Mouse (Mus musculus): ENCODE measurements at regions not wholly inside any gene's neighbourhood (a gene's known extent, or its start where the extent isn't known, plus 50 kb on each side); places are given as distances from the start of the nearest gene placed in this dataset. TPM values are rescaled to one million over a fixed set of nuclear protein-coding genes. Genes with fewer than 3 reads are reported as not detected.

- no peaks in the 10 kb centered on the region for H3K9me3 ChIP-seq
- H3K4me3 ChIP-seq, result no peak overlapping the region
- 71% methylated on average over 6 of the region's 6 CpGs for WGBS
- H3K9ac ChIP-seq, result no peak overlapping the region
- no peaks in the 10 kb centered on the region for H3K4me1 ChIP-seq (replicated peaks)
- no peaks in the 10 kb centered on the region for H3K27me3 ChIP-seq
- ATAC-seq (ENCODE audit: low FRiP score), result no peak
- H3K4me2 ChIP-seq, result no peak overlapping the region
- H3K27ac ChIP-seq, result no peak overlapping the region
- no peaks in the 10 kb centered on the region for H3K36me3 ChIP-seq
Measured at GRCm38 (mm10) chr13:107087355-107087754, 65.4 kb upstream of the Kif2a start.

GRCm38 (mm10) chr13:107078085-107078484 lies 56.2 kb upstream of the Kif2a start:
- no peaks in the 10 kb centered on the region for H3K27me3 ChIP-seq
- no peak overlapping the region for H3K27ac ChIP-seq
- H3K9me3 ChIP-seq, result no peaks in the 10 kb centered on the region
- H3K36me3 ChIP-seq, result no peaks in the 10 kb centered on the region
- ATAC-seq (ENCODE audit: low FRiP score), result no peak
- no peak overlapping the region for H3K9ac ChIP-seq
- WGBS, result 92% methylated on average over 1 of the region's 1 CpGs
- no peak overlapping the region for H3K4me3 ChIP-seq
- peaks cover 6% of the 10 kb centered on the region for H3K4me1 ChIP-seq (replicated peaks)
- H3K4me2 ChIP-seq, result no peak overlapping the region

- no peak for ATAC-seq (ENCODE audit: low FRiP score)
- 93% methylated on average over 4 of the region's 4 CpGs for WGBS
Measured at GRCm38 (mm10) chr13:107074917-107075316, 53.0 kb upstream of the Kif2a start.

DNA sequence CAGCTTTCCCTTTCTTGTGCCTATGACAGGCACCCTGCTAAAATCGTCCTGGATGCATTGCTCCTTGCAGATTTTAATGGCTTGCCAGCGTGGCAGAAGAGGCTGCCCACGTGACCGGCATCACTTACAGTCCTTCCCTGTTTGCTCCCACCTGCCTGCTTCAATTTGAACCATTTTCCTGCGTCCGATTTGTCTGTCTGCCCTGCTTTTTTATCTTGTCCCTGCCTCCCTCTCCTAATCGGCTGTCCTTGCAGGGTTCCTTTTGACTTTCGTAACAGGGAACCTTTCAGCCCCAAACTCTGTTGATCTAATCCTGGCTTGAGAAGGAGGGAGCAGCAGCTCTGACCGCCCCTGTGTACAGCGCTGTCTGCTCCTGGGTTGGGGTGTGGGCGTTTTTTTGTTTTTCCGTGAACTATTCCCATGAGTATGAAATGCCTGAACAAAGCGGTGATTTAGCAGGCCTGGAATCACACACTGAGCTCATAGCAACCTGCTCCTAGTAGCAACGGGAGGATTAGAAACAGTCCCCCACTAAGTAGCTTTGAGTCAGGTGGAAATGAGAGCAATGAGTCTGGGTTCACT lies 51.2 kb upstream of the Kif2a start:
- 1% methylated on average over 14 of the region's 14 CpGs for WGBS

More at GRCm38 (mm10) chr13:107074917-107075316, 53.0 kb upstream of the Kif2a start:
- H3K27me3 ChIP-seq, result no peaks in the 10 kb centered on the region
- no peak overlapping the region for H3K27ac ChIP-seq
- no peak overlapping the region for H3K4me3 ChIP-seq
- H3K4me2 ChIP-seq, result no peak overlapping the region
- no peak overlapping the region for H3K9ac ChIP-seq
- no peaks in the 10 kb centered on the region for H3K36me3 ChIP-seq
- H3K4me1 ChIP-seq (replicated peaks), result peaks cover 15% of the 10 kb centered on the region
- H3K9me3 ChIP-seq, result no peaks in the 10 kb centered on the region

DNA sequence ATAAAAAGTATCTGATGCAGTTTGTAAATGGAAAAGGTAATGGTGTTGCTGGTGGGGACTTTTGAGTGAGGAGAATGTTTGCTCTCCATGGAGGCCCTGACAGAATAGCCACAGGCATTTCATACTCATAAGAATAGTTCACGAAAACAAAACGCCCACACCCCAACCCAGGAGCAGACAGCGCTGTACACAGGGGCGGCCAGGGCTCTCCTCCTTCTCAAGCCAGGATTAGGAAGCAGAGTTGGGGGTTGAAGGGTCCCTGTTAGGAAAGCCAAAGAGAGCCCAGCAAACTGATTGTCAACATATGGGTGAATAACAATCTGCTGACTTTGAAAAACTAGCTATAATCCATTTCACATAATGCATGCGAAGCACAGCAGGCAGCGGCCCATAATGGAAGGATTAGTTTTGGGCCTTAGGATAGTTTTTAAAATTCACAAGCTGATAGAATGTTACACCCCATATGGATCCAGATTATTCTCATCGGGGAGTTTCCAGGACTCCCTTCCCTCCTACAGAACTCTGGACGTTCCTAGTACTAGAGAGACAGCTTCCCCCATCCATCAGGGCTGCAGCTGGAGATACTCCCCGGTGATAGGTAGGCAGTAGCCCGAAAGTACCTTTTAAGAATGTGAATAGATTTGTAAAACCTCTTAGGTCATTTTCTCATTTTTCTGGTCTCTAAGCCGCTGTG lies 50.6 kb upstream of the Kif2a start:
- Histone ChIP-seq H3K9me3 (no peaks in the 10 kb centered on the region), H3K36me3 (no peaks in the 10 kb centered on the region), H3K4me2 (peak overlapping the region; percentile 64), H3K27ac (no peak overlapping the region), H3K4me3 (peak overlapping the region; percentile 37), H3K4me1 (replicated peaks) (peaks cover 15% of the 10 kb centered on the region), H3K27me3 (no peaks in the 10 kb centered on the region), H3K9ac (peak overlapping the region; percentile 69)
- 21% methylated on average over 11 of the region's 11 CpGs for WGBS
- ATAC-seq (ENCODE audit: low FRiP score), result peak; percentile 81

More for the DNA sequence above, 51.2 kb upstream of the Kif2a start:
- H3K9me3 ChIP-seq, result no peaks in the 10 kb centered on the region
- peak overlapping the region; percentile 69 for H3K9ac ChIP-seq
- no peaks in the 10 kb centered on the region for H3K27me3 ChIP-seq
- H3K27ac ChIP-seq, result peak overlapping the region; percentile 73
- peak overlapping the region; percentile 64 for H3K4me2 ChIP-seq
- ATAC-seq (ENCODE audit: low FRiP score), result peak; percentile 86
- peak overlapping the region; percentile 37 for H3K4me3 ChIP-seq
- H3K36me3 ChIP-seq, result no peaks in the 10 kb centered on the region
- peaks cover 15% of the 10 kb centered on the region for H3K4me1 ChIP-seq (replicated peaks)

Small RNAs in the stretch of these regions (microRNA-seq; reads per million reads assigned to microRNA genes)
- not detected for gene Gm22118
